Mouse (Mus musculus) brain, embryonic 18.5 days (tissue): ENCODE data around the gene Olfr583.

Source experiments
- DNase-seq: peaks from one replicate; pipeline ENCODE4 v3.0.0-alpha.2; 2012; ENCODE audit warnings: low read depth, low spot score

Gene Olfr583

DNA sequence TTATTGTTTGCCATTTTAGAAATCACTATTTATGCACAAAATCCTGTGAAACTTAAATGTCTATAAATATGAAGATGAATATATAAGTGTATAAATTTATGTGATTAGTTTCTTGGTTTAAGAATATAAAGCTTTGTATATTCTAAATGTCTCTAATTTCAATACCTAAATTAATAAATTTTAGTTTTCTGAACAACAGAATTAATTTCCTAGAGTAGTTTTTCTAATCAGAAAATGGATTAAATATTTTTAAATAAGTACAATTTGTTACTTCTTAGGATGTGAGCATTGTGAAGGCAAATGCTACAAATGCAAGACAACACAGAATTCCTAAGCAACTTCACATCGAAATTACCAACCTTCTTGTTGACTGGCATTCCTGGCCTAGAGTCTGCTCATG is at the start of gene Olfr583:
Gene Olfr583 (plus strand): TSS at position 301 of the 400 bp plus-strand sequence.
- no peak for DNase-seq

DNA sequence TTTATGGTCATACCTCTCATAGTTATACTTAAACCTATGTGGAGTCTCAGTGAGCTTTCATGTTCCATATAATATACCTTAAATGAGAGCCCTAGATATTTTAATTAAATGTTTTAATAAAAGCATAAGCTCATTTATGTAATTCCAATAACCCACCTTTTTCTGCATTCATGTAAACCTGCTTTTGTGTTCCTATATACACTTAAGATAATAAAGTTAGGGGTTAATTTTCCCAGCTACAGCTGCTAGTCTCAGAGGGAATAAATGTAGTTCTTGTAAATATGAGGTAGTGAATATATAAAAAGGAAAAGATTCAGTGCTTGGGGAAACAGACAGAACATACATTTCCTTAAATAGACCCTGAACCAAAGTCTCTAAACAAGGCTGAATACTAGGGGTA is 13.4 kb upstream of the Olfr583 start, which contains the start of gene Olfr582:
Gene Olfr582 (plus strand): TSS at position 301 of the 400 bp plus-strand sequence.
- DNase-seq: no peak

DNA sequence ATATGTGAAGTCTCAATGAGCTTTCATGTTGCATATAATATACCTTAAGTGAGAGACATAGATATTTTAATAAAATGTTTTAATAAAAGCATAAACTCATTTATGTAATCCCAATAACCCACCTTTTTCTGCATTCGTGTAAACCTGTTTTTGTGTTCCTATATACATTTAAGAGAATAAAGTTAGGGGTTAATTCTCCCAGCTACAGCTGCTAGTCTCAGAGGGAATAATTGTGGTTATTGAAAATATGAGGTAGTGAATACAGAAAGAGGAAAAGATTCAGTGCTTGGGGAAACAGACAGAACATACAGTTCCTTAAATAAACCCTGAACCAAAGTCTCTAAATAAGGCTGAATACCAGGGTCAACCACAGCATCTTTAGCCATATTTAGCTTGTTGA is 30.5 kb downstream of the Olfr583 start, which contains the start of gene Olfr584:
Gene Olfr584 (plus strand): TSS at position 301 of the 400 bp plus-strand sequence.
- DNase-seq: no peak

DNA sequence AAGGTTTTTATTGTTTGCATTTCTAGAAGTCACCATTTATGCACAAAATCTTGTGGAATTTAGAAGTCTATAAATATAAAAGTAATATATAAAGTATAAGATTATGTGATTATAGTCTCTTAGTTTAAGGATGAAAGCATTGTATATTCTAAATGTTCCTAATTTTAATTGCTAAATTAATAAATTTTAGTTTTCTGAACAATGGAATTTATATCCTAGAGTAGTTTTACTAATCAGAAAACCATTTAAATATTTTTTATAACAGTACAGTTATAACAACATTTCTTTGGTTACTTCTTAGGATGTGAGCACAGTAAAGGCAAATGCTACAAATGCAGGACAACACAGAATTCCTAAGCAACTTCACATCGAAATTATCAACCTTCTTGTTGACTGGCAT is 46.3 kb downstream of the Olfr583 start, which contains the start of gene Olfr585:
Gene Olfr585 (plus strand): TSS at position 301 of the 400 bp plus-strand sequence.
- DNase-seq: no peak
